Mouse (Mus musculus) midbrain, embryonic 13.5 days (tissue): ENCODE results near the gene Btbd11. TPM values are rescaled to one million over a fixed set of nuclear protein-coding genes. Genes with fewer than 3 reads are reported as not detected.
A peak's percentile ranks its signal among the peaks of the same experiment; 100 is the strongest.

Source experiments
- ATAC-seq: fragments of 200-750 bp; cut with Nextera tagmentation; 2 replicates; pipeline ENCODE4 v1.8.0; 2017; ENCODE audit warnings: mild to moderate bottlenecking, moderate TSS enrichment, moderate library complexity
- H3K27ac ChIP-seq: fragments of 300-500 bp; sonication (generic); 2 replicates; pipeline ENCODE4 v1.5.1; 2015; ENCODE audit warnings: inconsistent platforms, mild to moderate bottlenecking, moderate library complexity
- H3K27me3 ChIP-seq: fragments of 300-500 bp; sonication (generic); 2 replicates; pipeline ENCODE4 v1.6.1; 2015; ENCODE audit warnings: mild to moderate bottlenecking, inconsistent platforms
- H3K36me3 ChIP-seq: fragments of 300-500 bp; sonication (generic); 2 replicates; pipeline ENCODE4 v1.6.1; 2015; ENCODE audit warnings: mild to moderate bottlenecking, inconsistent platforms
- H3K4me1 ChIP-seq: fragments of 300-500 bp; sonication (generic); replicated peaks from 2 replicates; pipeline ENCODE4 v1.6.1; 2015; ENCODE audit warnings: inconsistent platforms
- H3K4me2 ChIP-seq: fragments of 300-500 bp; sonication (generic); replicated peaks from 2 replicates; pipeline ENCODE4 v1.6.1; 2015; ENCODE audit warnings: moderate library complexity, mild to moderate bottlenecking, inconsistent platforms
- H3K4me3 ChIP-seq: fragments of 300-500 bp; sonication (generic); replicated peaks from 2 replicates; pipeline ENCODE4 v1.5.1; 2015; ENCODE audit warnings: mild to moderate bottlenecking, inconsistent platforms
- H3K9ac ChIP-seq: fragments of 300-500 bp; sonication (generic); replicated peaks from 2 replicates; pipeline ENCODE4 v1.6.1; 2015; ENCODE audit warnings: mild to moderate bottlenecking, inconsistent platforms
- H3K9me3 ChIP-seq: fragments of 300-500 bp; sonication (generic); 2 replicates; pipeline ENCODE4 v1.6.1; 2016; ENCODE audit warnings: mild to moderate bottlenecking, inconsistent platforms
- whole genome bisulfite sequencing: fragments of 180-500 bp; shearing (Covaris S2); methylation state at CpG from one replicate; pipeline ENCODE4 v1.1.7; 2015; 5-methylcytosine and 5-hydroxymethylcytosine counted together
- polyA plus RNA-seq: library from polyadenylated mRNA; unstranded; fragments of >200 nt; fragmentation: Nextera tagmentation; extraction: Ambion mirVana; gene quantifications from 2 replicates; pipeline ENCODE4 v1.2.1, GENCODE M21; 2015

The Btbd11 gene
- polyA plus RNA-seq, 1 experiment from 2014 or later, result 10.7 TPM

GRCm38 (mm10) chr10:85587758-85588157, 201.1 kb downstream of the Btbd11 start:
- ATAC-seq, result no peak
- Histone ChIP-seq H3K4me3 (no peak overlapping the region), H3K36me3 (no peaks in the 10 kb centered on the region), H3K4me1 (peaks cover 12% of the 10 kb centered on the region), H3K27me3 (no peaks in the 10 kb centered on the region), H3K4me2 (no peak overlapping the region), H3K9me3 (no peaks in the 10 kb centered on the region), H3K27ac (no peak overlapping the region), H3K9ac (no peak overlapping the region)
- WGBS, result 94% methylated on average over 3 of the region's 3 CpGs

DNA sequence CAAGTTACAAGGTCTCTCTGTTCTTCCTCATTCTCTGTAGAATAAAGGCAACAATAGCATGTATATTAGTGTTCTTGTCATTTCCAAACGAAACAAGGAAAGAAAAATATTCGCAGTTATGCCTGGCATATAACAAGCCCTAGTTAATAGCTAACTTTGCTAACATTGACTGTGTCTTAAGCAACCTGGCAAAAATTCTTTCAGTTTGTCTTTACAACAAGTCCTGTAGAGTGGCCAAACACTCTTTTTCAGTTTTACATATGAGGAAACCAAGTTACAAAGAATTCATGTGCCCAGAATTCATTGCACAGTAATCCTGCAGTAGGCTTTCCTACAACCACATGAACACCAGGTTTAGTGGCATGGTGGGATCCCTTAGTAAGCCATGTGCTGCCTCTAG, 203.4 kb downstream of the Btbd11 start:
- 94% methylated on average over 2 of the region's 2 CpGs for WGBS
- H3K36me3 ChIP-seq, result no peaks in the 10 kb centered on the region
- H3K4me1 ChIP-seq, result peaks cover 12% of the 10 kb centered on the region
- ATAC-seq, result no peak
- no peaks in the 10 kb centered on the region for H3K9me3 ChIP-seq
- no peaks in the 10 kb centered on the region for H3K27me3 ChIP-seq
- H3K4me2 ChIP-seq, result no peak overlapping the region
- H3K4me3 ChIP-seq, result no peak overlapping the region
- no peak overlapping the region for H3K27ac ChIP-seq
- no peak overlapping the region for H3K9ac ChIP-seq

- no peaks in the 10 kb centered on the region for H3K9me3 ChIP-seq
- no peak overlapping the region for H3K27ac ChIP-seq
- no peak for ATAC-seq
- no peaks in the 10 kb centered on the region for H3K36me3 ChIP-seq
- H3K4me1 ChIP-seq, result peaks cover 12% of the 10 kb centered on the region
- no peak overlapping the region for H3K9ac ChIP-seq
- H3K4me2 ChIP-seq, result no peak overlapping the region
- no peaks in the 10 kb centered on the region for H3K27me3 ChIP-seq
- no peak overlapping the region for H3K4me3 ChIP-seq
- WGBS, result 97% methylated on average over 2 of the region's 2 CpGs
Measured at GRCm38 (mm10) chr10:85591296-85591695, 204.7 kb downstream of the Btbd11 start.

DNA sequence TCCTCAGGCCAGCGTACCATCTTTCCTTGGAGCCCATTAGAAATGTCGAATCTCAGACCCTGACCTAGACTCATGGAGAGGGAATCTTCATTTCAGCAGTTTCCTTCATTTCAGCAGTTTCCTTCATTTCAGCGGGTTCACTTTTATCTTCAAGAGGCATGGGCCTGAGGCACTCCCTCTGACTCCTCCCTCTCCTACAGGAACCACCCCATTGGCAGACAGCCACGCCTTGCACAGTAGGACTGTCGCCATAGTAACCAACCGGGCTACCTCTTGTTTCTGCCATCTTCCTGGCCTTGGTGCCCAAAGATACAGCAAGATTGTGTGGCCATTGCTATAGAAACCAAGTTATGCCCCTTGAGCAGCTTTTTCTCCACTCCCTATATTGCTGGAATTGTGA, 205.4 kb downstream of the Btbd11 start:
- no peaks in the 10 kb centered on the region for H3K36me3 ChIP-seq
- no peaks in the 10 kb centered on the region for H3K9me3 ChIP-seq
- H3K27me3 ChIP-seq, result no peaks in the 10 kb centered on the region
- 41% methylated on average over 6 of the region's 6 CpGs for WGBS
- H3K4me3 ChIP-seq, result no peak overlapping the region
- H3K27ac ChIP-seq, result no peak overlapping the region
- peaks cover 12% of the 10 kb centered on the region for H3K4me1 ChIP-seq
- ATAC-seq, result peak; percentile 72; the same call in 1 of the 2 replicates
- no peak overlapping the region for H3K4me2 ChIP-seq
- no peak overlapping the region for H3K9ac ChIP-seq

- peaks cover 22% of the 10 kb centered on the region for H3K4me1 ChIP-seq
- WGBS, result 91% methylated on average over 5 of the region's 5 CpGs
- H3K4me2 ChIP-seq, result no peak overlapping the region
- no peak overlapping the region for H3K27ac ChIP-seq
- H3K4me3 ChIP-seq, result no peak overlapping the region
- no peak for ATAC-seq
- no peaks in the 10 kb centered on the region for H3K36me3 ChIP-seq
- H3K27me3 ChIP-seq, result 0 out of 2 replicates have a peak, but pooled peaks cover 3% of the 10 kb centered on the region
- no peaks in the 10 kb centered on the region for H3K9me3 ChIP-seq
- H3K9ac ChIP-seq, result no peak overlapping the region
Measured at GRCm38 (mm10) chr10:85596301-85596700, 209.7 kb downstream of the Btbd11 start.

GRCm38 (mm10) chr10:85598093-85598599, 211.5 kb downstream of the Btbd11 start:
- peak overlapping the region; percentile 76; the same call in 1 of the 2 replicates for H3K27ac ChIP-seq
- H3K4me1 ChIP-seq, result peaks cover 10% of the 10 kb centered on the region
- H3K36me3 ChIP-seq, result no peaks in the 10 kb centered on the region
- H3K4me3 ChIP-seq, result peak overlapping the region; percentile 54
- peak overlapping the region; percentile 77 for H3K9ac ChIP-seq
- WGBS, result 49% methylated on average over 9 of the region's 9 CpGs
- H3K9me3 ChIP-seq, result no peaks in the 10 kb centered on the region
- peak; percentile 64 for ATAC-seq
- peak overlapping the region; percentile 75 for H3K4me2 ChIP-seq
- H3K27me3 ChIP-seq, result 0 out of 2 replicates have a peak, but pooled peaks cover 3% of the 10 kb centered on the region

GRCm38 (mm10) chr10:85598603-85599542, 212.3 kb downstream of the Btbd11 start:
- Histone ChIP-seq H3K9ac (peak overlapping the region; percentile 77), H3K27me3 (0 out of 2 replicates have a peak, but pooled peaks cover 3% of the 10 kb centered on the region), H3K4me3 (peak overlapping the region; percentile 54), H3K27ac (peak overlapping the region; percentile 76), H3K4me1 (peaks cover 10% of the 10 kb centered on the region), H3K4me2 (peak overlapping the region; percentile 75), H3K9me3 (no peaks in the 10 kb centered on the region), H3K36me3 (no peaks in the 10 kb centered on the region)
- WGBS, result under 1% methylated on average over 41 of the region's 41 CpGs
- ATAC-seq, result peak; percentile 88

- Histone ChIP-seq H3K9me3 (no peaks in the 10 kb centered on the region), H3K4me2 (no peak overlapping the region), H3K4me1 (peaks cover 10% of the 10 kb centered on the region), H3K36me3 (no peaks in the 10 kb centered on the region), H3K9ac (no peak overlapping the region), H3K4me3 (no peak overlapping the region), H3K27ac (no peak overlapping the region), H3K27me3 (0 out of 2 replicates have a peak, but pooled peaks cover 3% of the 10 kb centered on the region)
- no peak for ATAC-seq
- 84% methylated on average over 11 of the region's 11 CpGs for WGBS
Measured at GRCm38 (mm10) chr10:85602546-85602945, 215.9 kb downstream of the Btbd11 start.

DNA sequence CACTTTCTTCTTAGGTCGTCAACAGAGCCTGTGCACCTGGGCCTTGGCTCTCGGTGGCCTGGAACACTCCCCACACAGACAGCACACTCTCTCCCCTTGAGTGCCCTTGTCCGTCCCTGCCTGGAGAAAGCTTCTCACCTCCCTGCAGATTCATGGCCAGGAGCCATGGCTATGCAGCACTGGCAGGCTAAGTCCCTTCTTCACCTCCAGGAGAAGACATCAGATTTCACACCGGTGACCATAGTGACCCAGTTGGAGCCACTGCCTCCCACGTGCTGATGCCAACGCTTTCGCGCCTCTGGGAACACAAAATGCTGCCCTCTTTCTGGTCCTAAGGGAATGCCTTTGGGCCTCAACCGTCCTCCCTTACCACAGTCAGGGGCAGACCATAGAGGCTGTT, 217.9 kb downstream of the Btbd11 start:
- Histone ChIP-seq H3K4me1 (0 out of 2 replicates have a peak, but pooled peaks cover under 1% of the 10 kb centered on the region), H3K27ac (no peak overlapping the region), H3K4me3 (no peak overlapping the region), H3K27me3 (no peaks in the 10 kb centered on the region), H3K36me3 (no peaks in the 10 kb centered on the region), H3K9me3 (no peaks in the 10 kb centered on the region), H3K4me2 (no peak overlapping the region), H3K9ac (no peak overlapping the region)
- no peak for ATAC-seq
- 85% methylated on average over 9 of the region's 9 CpGs for WGBS

DNA sequence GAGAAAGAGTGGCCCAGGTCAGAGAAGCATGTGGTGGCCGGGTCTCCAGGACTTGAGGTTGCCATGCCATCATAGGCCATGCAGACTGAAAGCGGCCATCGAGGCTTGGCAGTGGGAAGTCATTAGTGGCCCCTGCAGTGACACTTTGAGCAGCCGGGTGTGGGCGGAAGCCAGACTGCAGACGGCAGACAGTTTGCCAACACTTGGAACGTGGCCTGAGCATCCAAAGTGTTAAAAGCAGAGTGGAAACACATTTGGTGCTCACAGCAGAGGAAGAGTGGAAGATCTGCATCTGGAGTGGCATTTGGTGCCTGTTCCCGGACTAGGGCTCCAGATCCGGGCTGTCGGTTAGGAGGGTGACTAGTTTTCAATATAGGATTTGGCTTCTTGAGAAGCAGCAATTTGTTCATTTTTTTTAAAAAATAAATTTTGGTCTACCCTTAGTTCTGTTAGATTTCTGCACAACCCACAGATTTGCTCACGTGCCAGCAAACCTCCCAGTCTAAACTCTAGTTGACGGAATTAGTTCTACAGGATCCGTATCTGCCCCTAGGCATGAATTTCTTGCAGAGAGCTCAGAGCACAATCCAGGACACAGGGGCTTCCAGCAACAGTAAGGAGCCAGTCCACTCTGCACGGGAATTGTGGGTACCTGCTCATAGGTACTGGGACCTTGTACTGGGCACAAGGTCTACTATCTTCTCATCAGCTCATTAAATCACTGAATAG, 222.1 kb downstream of the Btbd11 start:
- ATAC-seq, result no peak
- WGBS, result 91% methylated on average over 14 of the region's 14 CpGs
- no peaks in the 10 kb centered on the region for H3K4me1 ChIP-seq
- no peaks in the 10 kb centered on the region for H3K9me3 ChIP-seq
- H3K4me3 ChIP-seq, result no peak overlapping the region
- no peaks in the 10 kb centered on the region for H3K27me3 ChIP-seq
- H3K9ac ChIP-seq, result no peak overlapping the region
- H3K4me2 ChIP-seq, result no peak overlapping the region
- H3K36me3 ChIP-seq, result no peaks in the 10 kb centered on the region
- no peak overlapping the region for H3K27ac ChIP-seq

DNA sequence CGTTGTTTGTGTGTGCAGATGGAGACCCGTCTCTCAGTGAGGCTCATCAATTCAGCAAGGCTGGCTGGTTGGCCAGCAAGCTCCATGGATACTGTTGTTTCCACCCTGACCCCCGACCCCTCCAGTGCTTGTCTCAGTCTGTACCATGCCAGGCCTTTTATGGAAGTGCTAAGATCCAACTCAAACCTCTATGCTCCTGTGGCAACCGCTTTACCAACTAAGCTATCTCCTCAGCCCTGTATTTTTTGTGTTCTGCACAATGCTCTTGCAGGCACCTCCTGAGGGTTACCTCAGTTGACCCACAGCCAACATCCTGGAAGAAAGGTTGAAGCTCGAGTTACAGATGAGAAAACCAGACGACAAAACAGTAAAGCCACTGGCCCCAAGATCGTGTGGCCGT, 230.5 kb downstream of the Btbd11 start:
- Histone ChIP-seq H3K27ac (no peak overlapping the region), H3K27me3 (no peaks in the 10 kb centered on the region), H3K36me3 (no peaks in the 10 kb centered on the region), H3K4me1 (peaks cover 16% of the 10 kb centered on the region), H3K4me2 (no peak overlapping the region), H3K4me3 (no peak overlapping the region), H3K9me3 (no peaks in the 10 kb centered on the region), H3K9ac (no peak overlapping the region)
- ATAC-seq, result no peak
- 44% methylated on average over 8 of the region's 8 CpGs for whole genome bisulfite sequencing
